Mouse (Mus musculus) forebrain, embryonic 11.5 days (tissue): ENCODE data around the gene Wasl. TPM values are rescaled to one million over a fixed set of nuclear protein-coding genes. Genes with fewer than 3 reads are reported as not detected.

ENCODE experiments used
- ATAC-seq: fragments of 200-750 bp; cut with Nextera tagmentation; replicated peaks from 2 replicates; pipeline ENCODE4 v1.8.0; 2017; ENCODE audit warnings: moderate TSS enrichment; ENCODE audit not compliant: low FRiP score
- DNase-seq: peaks from one replicate; pipeline ENCODE4 v3.0.0-alpha.2; 2017; ENCODE audit warnings: low spot score
- H3K27ac ChIP-seq: fragments of 300-500 bp; sonication (generic); 2 replicates; pipeline ENCODE4 v1.5.1; 2014; ENCODE audit warnings: low read depth, low read length
- H3K27me3 ChIP-seq: fragments of 300-500 bp; sonication (generic); 2 replicates; pipeline ENCODE4 v1.6.1; 2014; ENCODE audit warnings: mild to moderate bottlenecking, low read length, mixed read lengths; ENCODE audit not compliant: control insufficient read depth, insufficient read depth
- H3K36me3 ChIP-seq: fragments of 300-500 bp; sonication (generic); 2 replicates; pipeline ENCODE4 v1.6.1; 2014; ENCODE audit warnings: mild to moderate bottlenecking, low read length, moderate library complexity, mixed read lengths; ENCODE audit not compliant: control insufficient read depth, insufficient read depth
- H3K4me1 ChIP-seq: fragments of 300-500 bp; sonication (generic); replicated peaks from 2 replicates; pipeline ENCODE4 v1.6.1; 2014; ENCODE audit warnings: low read length, mixed read lengths; ENCODE audit not compliant: control insufficient read depth, insufficient read depth
- H3K4me2 ChIP-seq: fragments of 300-500 bp; sonication (generic); 2 replicates; pipeline ENCODE4 v1.6.1; 2014; ENCODE audit warnings: low read depth, mild to moderate bottlenecking, low read length, moderate library complexity, mixed read lengths; ENCODE audit not compliant: severe bottlenecking
- H3K4me3 ChIP-seq: fragments of 300-500 bp; sonication (generic); 2 replicates; pipeline ENCODE4 v1.5.1; 2014; ENCODE audit warnings: low read depth, low read length
- H3K9ac ChIP-seq: fragments of 300-500 bp; sonication (generic); 2 replicates; pipeline ENCODE4 v1.6.1; 2014; ENCODE audit warnings: low read length
- H3K9me3 ChIP-seq: fragments of 300-500 bp; sonication (generic); 2 replicates; pipeline ENCODE4 v1.6.1; 2016; ENCODE audit warnings: low read length, mixed read lengths; ENCODE audit not compliant: control insufficient read depth
- WGBS: fragments of 180-500 bp; shearing (Covaris S2); extraction: QIAGEN DNeasy Blood & Tissue Kit; methylation state at CpG from one replicate; pipeline ENCODE4 v1.1.7; 2014; 5-methylcytosine and 5-hydroxymethylcytosine counted together
- polyA plus RNA-seq: library from polyadenylated mRNA; unstranded; fragments of >200 nt; fragmentation: Nextera tagmentation; extraction: Ambion mirVana; gene quantifications from 2 replicates; pipeline ENCODE4 v1.2.1, GENCODE M21; 2014

The Wasl gene
- polyA plus RNA-seq, 1 experiment from 2014 or later: 64.0 TPM

GRCm38 (mm10) chr6:24591525-24592218, 73.1 kb downstream of the Wasl start:
- Histone ChIP-seq H3K36me3 (no peaks in the 10 kb centered on the region), H3K4me3 (no peak overlapping the region), H3K27ac (no peak overlapping the region), H3K4me1 (no peaks in the 10 kb centered on the region), H3K4me2 (no peak overlapping the region), H3K27me3 (no peaks in the 10 kb centered on the region), H3K9ac (no peak overlapping the region), H3K9me3 (no peaks in the 10 kb centered on the region)
- DNase-seq (no peak), ATAC-seq (no peak)
- 51% methylated on average over 10 of the region's 10 CpGs for WGBS

- no peak overlapping the region for H3K9ac ChIP-seq
- no peak overlapping the region for H3K27ac ChIP-seq
- WGBS: 80% methylated on average over 5 of the region's 5 CpGs
- H3K27me3 ChIP-seq: no peaks in the 10 kb centered on the region
- DNase-seq (no peak), ATAC-seq (no peak)
- no peaks in the 10 kb centered on the region for H3K4me1 ChIP-seq
- H3K4me2 ChIP-seq: no peak overlapping the region
- H3K9me3 ChIP-seq: no peaks in the 10 kb centered on the region
- no peaks in the 10 kb centered on the region for H3K36me3 ChIP-seq
- H3K4me3 ChIP-seq: no peak overlapping the region
Measured at GRCm38 (mm10) chr6:24590282-24590681, 74.5 kb downstream of the Wasl start.

- no peak overlapping the region for H3K9ac ChIP-seq
- no peak for DNase-seq
- H3K4me1 ChIP-seq: no peaks in the 10 kb centered on the region
- no peaks in the 10 kb centered on the region for H3K9me3 ChIP-seq
- H3K27me3 ChIP-seq: no peaks in the 10 kb centered on the region
- WGBS: 50% methylated on average over 3 of the region's 3 CpGs
- no peak overlapping the region for H3K27ac ChIP-seq
- no peak overlapping the region for H3K4me2 ChIP-seq
- ATAC-seq: no peak
- H3K36me3 ChIP-seq: no peaks in the 10 kb centered on the region
- H3K4me3 ChIP-seq: no peak overlapping the region
Measured at GRCm38 (mm10) chr6:24586885-24587284, 77.9 kb downstream of the Wasl start.

GRCm38 (mm10) chr6:24585431-24586310, 79.1 kb downstream of the Wasl start:
- H3K9me3 ChIP-seq: no peaks in the 10 kb centered on the region
- DNase-seq (no peak), ATAC-seq (no peak)
- no peaks in the 10 kb centered on the region for H3K36me3 ChIP-seq
- H3K4me2 ChIP-seq: no peak overlapping the region
- no peaks in the 10 kb centered on the region for H3K27me3 ChIP-seq
- H3K27ac ChIP-seq: no peak overlapping the region
- H3K4me3 ChIP-seq: no peak overlapping the region
- WGBS: 66% methylated on average over 9 of the region's 10 CpGs
- no peak overlapping the region for H3K9ac ChIP-seq
- H3K4me1 ChIP-seq: no peaks in the 10 kb centered on the region

- Histone ChIP-seq H3K4me3 (no peak overlapping the region), H3K27me3 (no peaks in the 10 kb centered on the region), H3K27ac (no peak overlapping the region), H3K36me3 (no peaks in the 10 kb centered on the region), H3K9me3 (no peaks in the 10 kb centered on the region), H3K4me1 (no peaks in the 10 kb centered on the region), H3K9ac (no peak overlapping the region), H3K4me2 (no peak overlapping the region)
- 84% methylated on average over 3 of the region's 3 CpGs for WGBS
- no peak for ATAC-seq
- no peak for DNase-seq
Measured at GRCm38 (mm10) chr6:24583456-24583855, 81.4 kb downstream of the Wasl start.

GRCm38 (mm10) chr6:24573319-24573718, 91.5 kb downstream of the Wasl start:
- no peaks in the 10 kb centered on the region for H3K4me1 ChIP-seq

GRCm38 (mm10) chr6:24572431-24572830, 92.4 kb downstream of the Wasl start:
- DNase-seq (no peak), ATAC-seq (no peak)
- no peak overlapping the region for H3K4me2 ChIP-seq
- WGBS: 91% methylated on average over 14 of the region's 14 CpGs
- no peaks in the 10 kb centered on the region for H3K36me3 ChIP-seq
- H3K27ac ChIP-seq: no peak overlapping the region
- H3K9me3 ChIP-seq: no peaks in the 10 kb centered on the region
- no peaks in the 10 kb centered on the region for H3K27me3 ChIP-seq
- no peaks in the 10 kb centered on the region for H3K4me1 ChIP-seq
- no peak overlapping the region for H3K4me3 ChIP-seq
- H3K9ac ChIP-seq: no peak overlapping the region

More at GRCm38 (mm10) chr6:24573319-24573718, 91.5 kb downstream of the Wasl start:
- Histone ChIP-seq H3K36me3 (no peaks in the 10 kb centered on the region), H3K4me3 (no peak overlapping the region), H3K27me3 (no peaks in the 10 kb centered on the region), H3K27ac (no peak overlapping the region), H3K9ac (no peak overlapping the region), H3K4me2 (no peak overlapping the region), H3K9me3 (no peaks in the 10 kb centered on the region)
- DNase-seq: no peak
- no peak for ATAC-seq

GRCm38 (mm10) chr6:24571126-24571525, 93.7 kb downstream of the Wasl start:
- Histone ChIP-seq H3K4me3 (no peak overlapping the region), H3K9ac (no peak overlapping the region), H3K27me3 (no peaks in the 10 kb centered on the region), H3K36me3 (no peaks in the 10 kb centered on the region), H3K4me2 (no peak overlapping the region), H3K4me1 (no peaks in the 10 kb centered on the region), H3K27ac (no peak overlapping the region), H3K9me3 (no peaks in the 10 kb centered on the region)
- 83% methylated on average over 6 of the region's 6 CpGs for WGBS
- DNase-seq (no peak), ATAC-seq (no peak)
